Mouse (Mus musculus): ENCODE measurements around the gene Phb2. TPM values are rescaled to one million over a fixed set of nuclear protein-coding genes. Genes with fewer than 3 reads are reported as not detected.
A peak's percentile ranks its signal among the peaks of the same experiment; 100 is the strongest.

The Phb2 gene
- total RNA-seq, 1 experiment from 2014 or later: 138 TPM

GRCm38 (mm10) chr6:124758849-124759232 lies 46.7 kb downstream of the Phb2 start:
- no peak for ATAC-seq (replicated peaks; ENCODE audit: insufficient number of reproducible peaks, low FRiP score, low TSS enrichment, poor library complexity, severe bottlenecking)

- peak; percentile 84 for ATAC-seq (replicated peaks; ENCODE audit: insufficient number of reproducible peaks, low FRiP score, low TSS enrichment, poor library complexity, severe bottlenecking)
Observed at GRCm38 (mm10) chr6:124759259-124759658, 47.1 kb downstream of the Phb2 start.

- no peak for ATAC-seq (replicated peaks; ENCODE audit: insufficient number of reproducible peaks, low FRiP score, low TSS enrichment, poor library complexity, severe bottlenecking)
Observed at GRCm38 (mm10) chr6:124765951-124766350, 53.8 kb downstream of the Phb2 start.

Other genes starting within 250 kb of the Phb2 start
- gene Clstn3, start 247.5 kb upstream of the Phb2 start, total RNA-seq (2017): not detected in 3 replicates
- gene C1rl, start 219.2 kb upstream of the Phb2 start, total RNA-seq (2017): 0.19 to 0.21 TPM (median 0.19 TPM) in 3 replicates
- gene C1ra, start 199.9 kb upstream of the Phb2 start, total RNA-seq (2017): 1.4 TPM in 1 of 3 replicates, not detected in the others
- gene C1s1, start 170.0 kb upstream of the Phb2 start, total RNA-seq (2017): not detected in 3 replicates
- not detected in 3 replicates for gene C1rb, start 142.0 kb upstream of the Phb2 start, total RNA-seq (2017)
- gene C1s2, start 76.3 kb upstream of the Phb2 start, total RNA-seq (2017): not detected in 3 replicates
- 18.6 to 29.6 TPM (median 20.8 TPM) in 3 replicates for gene Lpcat3, start 49.3 kb upstream of the Phb2 start, total RNA-seq (2017)
- 82.8 to 125 TPM (median 86.6 TPM) in 3 replicates for gene Emg1, start 158 bp upstream of the Phb2 start, total RNA-seq (2017)
- 1,360 to 1,911 TPM (median 1,427 TPM) in 3 replicates for gene Ptpn6, start 26.4 kb downstream of the Phb2 start, total RNA-seq (2017)
- gene Grcc10, start 29.0 kb downstream of the Phb2 start, total RNA-seq (2017): 150 to 174 TPM (median 165 TPM) in 3 replicates
- 0.19 to 0.43 TPM in 2 of 3 replicates, not detected in the other for gene Gm45234, start 43.7 kb downstream of the Phb2 start, total RNA-seq (2017)
- gene Atn1, start 44.2 kb downstream of the Phb2 start, total RNA-seq (2017): 1.5 to 6.2 TPM in 2 of 3 replicates, not detected in the other
- gene Eno2, start 57.3 kb downstream of the Phb2 start, total RNA-seq (2017): not detected in 3 replicates
- 2.2 TPM in 1 of 3 replicates, not detected in the others for gene Lrrc23, start 67.4 kb downstream of the Phb2 start, total RNA-seq (2017)
- 8.2 to 11.2 TPM (median 10.4 TPM) in 3 replicates for gene Spsb2, start 96.3 kb downstream of the Phb2 start, total RNA-seq (2017)
- 71.9 to 103 TPM (median 88.6 TPM) in 3 replicates for gene Tpi1, start 102.0 kb downstream of the Phb2 start, total RNA-seq (2017)
- gene Usp5, start 117.1 kb downstream of the Phb2 start, total RNA-seq (2017): 34.6 to 45.5 TPM (median 35.5 TPM) in 3 replicates
- 0.32 to 5.8 TPM in 2 of 3 replicates, not detected in the other for gene Cdca3, start 117.2 kb downstream of the Phb2 start, total RNA-seq (2017)
- gene Gnb3, start 127.9 kb downstream of the Phb2 start, total RNA-seq (2017): 0.19 TPM in 1 of 3 replicates, not detected in the others
- gene P3h3, start 145.4 kb downstream of the Phb2 start, total RNA-seq (2017): 0.39 TPM in 1 of 3 replicates, not detected in the others
- 0.38 TPM in 1 of 3 replicates, not detected in the others for gene Gpr162, start 151.6 kb downstream of the Phb2 start, total RNA-seq (2017)
- 3.1 to 5.2 TPM (median 4.0 TPM) in 3 replicates for gene Cd4, start 175.9 kb downstream of the Phb2 start, total RNA-seq (2017)
- 0.68 TPM in 1 of 3 replicates, not detected in the others for gene Lag3, start 199.4 kb downstream of the Phb2 start, total RNA-seq (2017)
- gene Ptms, start 207.8 kb downstream of the Phb2 start, total RNA-seq (2017): 89.3 to 145 TPM (median 115 TPM) in 3 replicates
- 46.8 to 65.2 TPM (median 56.4 TPM) in 3 replicates for gene Mlf2, start 219.1 kb downstream of the Phb2 start, total RNA-seq (2017)